Mouse (Mus musculus): ENCODE measurements around the gene Cbln1.
A peak's percentile ranks its signal among the peaks of the same experiment; 100 is the strongest.

Cbln1 gene

DNA sequence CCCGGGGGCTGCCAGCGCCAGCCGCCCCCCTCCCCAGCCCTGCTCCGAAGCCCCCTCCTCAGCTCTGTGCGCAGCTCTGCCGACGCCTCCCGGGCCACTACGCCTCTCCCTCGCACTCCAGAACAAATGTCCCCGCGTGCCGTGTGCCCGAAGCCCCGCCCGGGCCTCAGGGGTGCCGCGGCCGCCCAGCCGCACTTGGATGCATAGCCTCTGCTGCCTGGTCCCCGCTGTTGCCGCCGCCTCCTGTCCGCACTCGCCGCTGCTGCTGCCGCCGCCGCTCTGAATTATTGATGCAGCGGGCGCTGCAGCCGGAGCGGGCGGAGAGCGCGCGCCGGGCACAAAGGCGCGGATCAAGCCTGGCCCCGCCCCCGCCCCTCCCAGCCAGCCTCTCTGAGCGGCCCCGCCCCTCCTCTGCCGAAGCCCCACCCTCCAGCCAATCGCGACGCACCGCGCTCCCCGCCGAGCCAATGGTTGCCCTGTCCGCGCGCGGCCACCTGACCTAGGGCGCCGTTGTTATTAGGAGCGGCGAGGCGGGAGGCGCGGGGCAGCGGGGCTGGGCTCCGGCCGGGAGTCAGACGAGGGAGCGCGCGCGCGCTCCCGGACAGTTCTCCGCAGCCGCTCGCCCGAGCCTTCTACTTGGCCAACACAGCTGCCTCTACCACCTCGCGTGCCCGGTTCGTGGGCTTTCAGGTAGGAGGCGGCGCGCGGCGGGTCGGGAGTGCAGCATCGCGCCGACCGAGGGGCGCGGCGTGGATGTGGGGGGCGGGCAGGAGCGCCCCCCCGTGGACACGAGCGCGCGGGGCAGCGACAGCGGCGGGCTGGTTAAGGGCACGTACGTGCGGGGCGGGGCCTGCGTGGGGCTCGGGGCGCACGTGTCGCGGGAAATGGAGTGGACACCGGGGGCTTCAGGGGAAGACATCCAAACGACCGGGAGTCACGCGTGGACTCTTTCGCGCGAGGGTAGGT lies at the start of gene Cbln1:
TSS of gene Cbln1 (minus strand) at position 339 of the 966 bp plus-strand sequence.
- peak; percentile 72 for DNase-seq

DNA sequence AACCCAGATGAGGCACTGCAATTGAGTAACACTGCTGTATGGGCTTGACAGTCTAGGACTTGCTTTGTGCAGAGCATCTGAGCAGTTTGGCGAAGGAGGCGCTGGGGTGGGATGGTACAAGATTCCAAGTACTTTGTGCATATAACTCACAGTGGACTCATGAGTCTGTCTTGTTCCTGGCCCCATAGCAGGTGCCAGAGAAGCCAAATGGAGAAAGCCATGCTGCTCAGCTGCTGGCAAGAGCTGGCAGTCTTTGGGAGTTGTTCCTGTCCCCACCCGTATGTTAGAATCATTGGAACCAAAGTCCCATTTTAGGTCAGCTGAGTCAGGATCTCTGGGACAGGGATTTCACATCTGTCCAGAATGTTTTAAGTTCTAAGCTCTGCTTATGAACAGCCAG lies 44.7 kb upstream of the Cbln1 start:
- no peak for DNase-seq

- DNase-seq: no peak
Measured at GRCm38 (mm10) chr8:87513796-87514195, 41.4 kb upstream of the Cbln1 start.

DNA sequence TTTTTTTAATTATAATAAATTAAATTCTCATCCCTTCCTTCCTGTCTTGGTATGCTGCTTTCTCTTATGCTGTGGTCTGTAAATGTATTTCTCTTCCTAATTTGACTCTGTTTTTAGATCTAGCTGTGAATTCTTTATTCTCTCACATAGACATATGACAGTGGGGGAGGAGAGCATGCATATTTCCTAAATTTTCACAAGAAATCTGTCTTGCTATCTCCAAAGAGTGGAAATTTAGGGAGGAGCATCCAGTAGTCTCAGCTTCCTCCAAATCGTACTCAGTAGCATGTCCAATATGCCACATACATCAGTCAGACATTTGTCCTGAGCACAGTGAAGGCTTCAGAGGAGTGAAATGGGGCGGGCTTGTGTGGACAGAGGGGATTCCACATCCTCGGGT lies 40.9 kb upstream of the Cbln1 start:
- DNase-seq: no peak

DNA sequence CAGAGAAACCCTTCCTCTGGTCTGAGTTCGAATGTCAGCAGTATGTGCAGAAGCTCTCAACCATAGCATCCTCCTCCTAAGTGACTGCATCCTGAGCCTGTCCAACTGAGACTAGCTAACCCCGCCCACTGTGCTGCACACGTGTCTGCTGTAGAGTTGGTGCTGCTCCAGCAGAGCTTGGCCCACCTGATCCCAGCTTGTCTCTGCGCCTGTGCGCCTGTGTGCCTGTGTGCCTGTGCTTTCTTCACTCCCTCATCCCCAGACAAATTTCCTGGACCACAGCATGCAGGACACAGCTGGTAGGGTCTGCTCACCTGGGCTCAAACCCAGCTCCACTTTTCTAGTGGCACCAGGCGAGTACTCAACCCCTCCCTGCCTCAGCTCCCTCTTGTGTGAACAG lies 40.2 kb upstream of the Cbln1 start:
- DNase-seq: no peak

DNA sequence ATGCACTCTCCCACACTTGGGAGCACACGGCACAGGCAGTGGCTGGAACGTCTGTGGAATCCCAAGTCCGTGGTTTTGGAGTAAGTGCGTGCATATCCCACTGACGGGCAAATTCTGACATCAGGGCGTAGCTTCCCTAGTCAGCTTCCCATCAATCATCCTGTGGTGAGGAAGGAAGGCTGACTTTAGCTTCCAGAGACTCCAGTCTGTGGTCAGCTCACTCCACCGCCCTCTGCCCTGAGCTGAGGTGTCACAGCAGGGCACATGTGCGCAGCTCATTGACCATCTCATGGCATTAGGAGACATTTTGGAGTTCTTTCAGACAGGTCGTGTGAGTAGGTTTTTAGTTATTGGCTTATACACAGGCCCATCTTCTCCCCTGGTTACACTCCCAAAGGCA lies 34.6 kb upstream of the Cbln1 start:
- DNase-seq: no peak

- DNase-seq: no peak
Measured at GRCm38 (mm10) chr8:87504441-87504840, 32.0 kb upstream of the Cbln1 start.

GRCm38 (mm10) chr8:87502684-87503083 lies 30.3 kb upstream of the Cbln1 start:
- no peak for DNase-seq

GRCm38 (mm10) chr8:87497641-87498040 lies 25.2 kb upstream of the Cbln1 start:
- no peak for DNase-seq

DNA sequence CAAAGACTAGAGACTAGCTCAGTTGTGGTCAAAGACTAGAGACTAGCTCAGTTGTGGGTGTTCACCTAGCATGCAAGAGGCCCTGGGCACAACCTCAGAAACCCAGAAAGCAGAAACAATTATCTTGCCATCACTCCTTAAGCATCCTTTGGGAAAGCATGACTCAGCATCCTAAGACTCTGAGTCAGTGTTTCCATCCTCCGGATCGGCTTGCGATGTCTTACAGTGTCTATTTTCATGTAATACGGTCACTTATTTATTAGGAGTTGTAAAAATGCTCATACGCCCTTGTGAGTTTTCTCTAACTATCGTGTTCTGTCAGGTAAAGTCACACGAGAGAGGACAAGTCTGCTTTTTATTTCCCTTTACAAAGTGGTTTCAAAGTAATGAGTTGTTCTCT lies 24.1 kb upstream of the Cbln1 start:
- DNase-seq: no peak

DNA sequence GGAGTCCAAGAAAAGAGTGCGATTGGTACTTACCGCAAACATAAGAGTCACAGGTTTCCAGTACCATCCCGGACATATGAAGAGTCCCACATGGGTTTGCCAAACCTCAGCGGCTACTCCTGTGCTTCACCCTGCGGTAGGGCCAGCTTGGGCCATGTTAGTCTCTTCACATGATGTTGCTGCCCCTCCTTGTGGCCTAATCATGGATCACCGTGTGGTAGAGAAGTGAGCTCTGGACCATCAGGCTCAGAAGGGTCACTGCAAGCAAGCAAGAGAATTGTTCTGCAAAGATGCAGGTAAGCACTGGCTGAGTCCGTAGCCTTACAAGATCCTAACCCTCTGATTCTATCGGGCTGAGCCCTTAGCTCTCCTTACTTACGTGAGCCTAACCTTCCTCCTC lies 22.5 kb upstream of the Cbln1 start:
- DNase-seq: no peak

DNA sequence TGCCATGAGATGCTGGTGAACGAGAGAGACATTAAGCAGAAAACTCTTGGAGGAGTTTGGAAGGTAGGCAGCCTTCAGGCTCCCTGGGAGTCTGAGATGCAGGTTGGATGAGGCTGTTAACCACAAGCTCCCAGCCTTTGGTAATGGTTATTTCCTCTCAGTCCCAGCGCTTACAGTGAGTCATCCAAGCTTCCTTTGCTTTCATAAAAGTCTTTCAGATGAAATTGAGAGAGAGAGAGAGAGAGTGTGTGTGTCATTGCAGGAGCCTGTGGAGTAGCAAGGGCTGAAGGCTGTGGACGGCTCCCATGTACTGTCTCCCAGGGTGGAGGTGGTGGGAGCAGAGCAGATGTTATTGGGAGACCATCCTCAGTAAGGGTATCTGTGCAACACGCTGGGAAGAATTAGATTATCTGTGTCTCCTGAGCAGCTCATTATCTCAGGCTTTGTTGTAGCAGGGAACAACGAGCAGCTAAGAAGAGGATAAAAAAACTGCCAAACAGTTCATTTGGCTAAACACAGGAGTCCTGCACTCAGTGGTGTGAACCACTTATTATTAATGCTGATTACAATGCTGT lies 17.5 kb upstream of the Cbln1 start:
- DNase-seq: no peak

DNA sequence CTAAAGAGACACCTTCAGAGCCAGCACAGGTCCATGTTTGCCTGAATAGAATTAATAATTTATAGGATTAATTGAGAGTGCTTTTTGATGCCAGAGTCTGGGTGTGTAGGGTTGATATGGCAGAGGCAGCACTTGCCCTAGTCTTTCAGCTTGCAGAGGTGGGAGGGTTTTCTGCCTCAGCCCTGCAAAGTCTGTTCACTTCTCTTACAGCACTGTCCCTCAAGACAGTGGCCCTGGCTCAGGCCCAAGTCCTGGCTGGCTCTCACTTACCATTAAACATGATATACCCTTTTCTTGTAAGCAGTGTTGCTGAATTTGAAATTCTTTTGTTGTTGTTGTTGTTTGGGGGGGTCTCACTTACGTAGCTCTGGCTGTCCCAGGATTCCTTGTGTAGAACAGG lies 9.0 kb upstream of the Cbln1 start:
- no peak for DNase-seq

DNA sequence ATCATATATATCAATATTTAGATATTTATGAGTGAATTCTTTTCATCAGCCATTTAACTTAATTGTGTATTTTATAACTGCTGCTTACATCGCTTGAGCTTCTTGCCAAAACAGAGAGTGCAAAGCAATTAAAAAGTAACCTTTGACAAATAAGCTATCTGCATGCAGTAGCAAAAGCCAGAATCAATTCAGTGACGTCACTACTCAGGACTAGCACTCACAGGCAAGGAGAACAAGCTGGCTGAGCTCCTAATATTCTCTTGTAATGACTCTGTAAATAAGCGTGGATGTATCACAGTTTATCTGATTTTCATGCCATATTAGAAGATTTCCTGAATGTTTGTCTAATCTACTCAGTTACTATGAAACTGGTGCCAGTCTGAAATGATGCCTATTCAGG lies 5.8 kb upstream of the Cbln1 start:
- DNase-seq: no peak

DNA sequence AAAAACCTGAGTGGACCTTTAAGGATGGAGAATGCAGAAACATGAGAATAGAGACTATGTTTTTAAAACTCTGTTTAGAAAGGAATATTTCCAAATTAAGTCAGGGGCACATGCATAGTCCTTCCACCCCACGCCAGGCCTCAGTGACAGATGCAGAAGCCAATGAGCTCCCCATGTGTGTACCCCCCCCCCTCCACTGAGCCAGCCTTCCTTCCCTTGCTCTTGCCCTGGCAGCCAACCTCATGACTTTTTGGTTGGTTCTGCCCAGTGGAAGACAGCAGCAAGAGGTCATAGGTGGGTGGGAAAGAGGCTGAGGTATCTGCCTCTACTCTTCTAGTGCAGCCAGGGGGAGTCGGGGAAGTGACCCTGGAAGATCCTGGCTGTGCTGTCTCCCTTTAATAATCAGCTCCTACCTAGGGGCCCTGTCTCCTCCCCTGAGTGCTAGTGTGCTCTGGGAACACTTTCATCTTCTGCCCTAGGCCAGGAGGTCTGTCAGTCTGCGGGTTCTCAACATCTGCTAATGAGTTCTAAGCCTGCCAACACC lies 4.8 kb upstream of the Cbln1 start:
- no peak for DNase-seq

DNA sequence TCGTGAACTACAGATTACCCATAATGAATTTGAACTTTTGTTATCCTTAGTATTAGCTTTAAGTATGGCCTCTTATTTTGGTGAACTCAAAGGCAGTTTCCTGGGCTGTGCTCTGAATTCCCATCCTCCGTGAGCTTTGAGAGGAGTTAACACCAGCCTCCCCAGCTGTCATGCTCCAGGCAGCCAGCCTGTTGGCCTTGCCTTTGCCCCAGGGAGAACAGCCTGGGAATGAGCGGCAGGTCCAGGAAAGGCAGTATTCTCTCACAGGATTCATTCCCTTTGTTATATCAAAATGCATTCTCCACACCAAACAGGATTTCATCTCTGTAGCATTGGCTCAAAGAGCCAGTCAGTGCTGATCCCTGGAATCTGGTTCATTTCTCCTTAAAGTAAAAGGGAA lies 3.1 kb upstream of the Cbln1 start:
- no peak for DNase-seq

DNA sequence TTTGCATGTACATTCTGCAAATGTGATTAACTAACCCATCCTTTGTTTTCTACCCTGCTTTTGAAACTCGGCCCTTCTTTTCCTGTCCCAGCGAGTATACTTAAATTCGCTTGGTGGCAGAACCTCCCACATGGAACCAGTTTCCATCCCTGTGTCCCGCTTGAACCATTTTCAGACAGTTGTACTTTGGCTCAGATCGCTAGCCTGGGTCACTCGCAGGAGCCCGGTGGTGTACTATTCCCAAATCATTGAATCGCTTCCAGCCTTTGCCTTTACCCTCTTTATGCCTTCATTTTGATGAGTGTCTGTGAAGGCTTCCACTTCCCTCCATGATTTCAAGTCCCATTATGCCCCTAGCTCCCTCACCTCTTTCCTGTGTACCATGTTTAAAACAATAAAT lies 2.0 kb upstream of the Cbln1 start:
- no peak for DNase-seq

- no peak for DNase-seq
Measured at GRCm38 (mm10) chr8:87473940-87474339, 1.5 kb upstream of the Cbln1 start.

DNA sequence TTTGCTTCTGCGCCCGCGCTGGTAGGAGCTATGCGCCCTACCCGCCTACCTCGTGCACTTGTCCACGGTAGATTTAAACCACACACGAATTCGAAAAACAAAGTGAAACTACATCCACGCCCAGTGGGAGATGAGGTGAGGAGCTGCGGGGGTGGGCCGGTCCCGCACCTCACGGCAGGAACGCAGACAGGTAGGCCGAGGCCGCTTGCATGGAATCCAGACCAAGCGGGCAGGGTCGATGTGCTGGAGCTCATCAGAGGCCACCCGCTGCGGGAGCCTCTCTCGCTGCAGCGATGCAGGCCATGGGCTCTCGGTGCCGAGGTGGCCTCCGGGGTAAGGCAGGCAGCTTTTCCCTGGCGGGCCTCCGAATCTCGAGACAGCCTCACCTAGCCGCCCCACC lies 905 bp upstream of the Cbln1 start:
- peak; percentile 17 for DNase-seq

DNA sequence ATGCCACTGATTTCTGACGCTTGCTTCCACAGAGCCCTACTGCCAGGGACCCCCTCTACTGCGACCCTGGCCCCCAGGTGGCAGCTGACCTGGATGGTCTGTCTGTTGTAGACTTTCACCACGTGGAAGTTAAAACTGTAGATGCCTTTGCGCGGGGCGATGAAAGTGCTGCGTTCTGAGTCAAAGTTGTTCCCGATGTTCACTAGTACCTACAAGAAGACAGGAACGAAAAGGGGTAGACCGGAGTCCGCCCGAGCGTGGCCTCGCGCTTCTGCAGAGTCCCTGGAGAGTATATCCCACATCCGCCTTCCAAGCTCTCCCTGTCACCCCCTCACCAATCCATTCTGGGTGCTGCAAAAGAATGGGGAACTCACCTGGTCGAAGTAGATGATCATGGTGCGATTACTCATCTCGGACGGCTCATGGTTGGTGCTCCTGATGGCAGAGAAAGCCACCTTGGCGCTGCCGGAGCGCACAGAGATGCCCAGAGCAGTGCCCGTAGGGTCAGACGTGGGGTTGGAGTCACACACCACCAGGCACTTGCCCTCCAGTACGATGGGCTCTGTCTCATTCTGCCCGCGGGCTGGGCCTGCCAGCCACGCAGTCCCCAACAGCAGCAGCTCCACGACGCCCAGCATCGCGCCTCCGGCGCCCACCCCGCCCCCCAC lies 672 bp downstream of the Cbln1 start:
- DNase-seq: no peak

GRCm38 (mm10) chr8:87470834-87471602 lies 1.4 kb downstream of the Cbln1 start:
- DNase-seq: no peak

GRCm38 (mm10) chr8:87469931-87470833 lies 2.2 kb downstream of the Cbln1 start:
- DNase-seq: no peak
